10 mouse cellular contexts compared by ENCODE assay signal in the genomic region with DNA sequence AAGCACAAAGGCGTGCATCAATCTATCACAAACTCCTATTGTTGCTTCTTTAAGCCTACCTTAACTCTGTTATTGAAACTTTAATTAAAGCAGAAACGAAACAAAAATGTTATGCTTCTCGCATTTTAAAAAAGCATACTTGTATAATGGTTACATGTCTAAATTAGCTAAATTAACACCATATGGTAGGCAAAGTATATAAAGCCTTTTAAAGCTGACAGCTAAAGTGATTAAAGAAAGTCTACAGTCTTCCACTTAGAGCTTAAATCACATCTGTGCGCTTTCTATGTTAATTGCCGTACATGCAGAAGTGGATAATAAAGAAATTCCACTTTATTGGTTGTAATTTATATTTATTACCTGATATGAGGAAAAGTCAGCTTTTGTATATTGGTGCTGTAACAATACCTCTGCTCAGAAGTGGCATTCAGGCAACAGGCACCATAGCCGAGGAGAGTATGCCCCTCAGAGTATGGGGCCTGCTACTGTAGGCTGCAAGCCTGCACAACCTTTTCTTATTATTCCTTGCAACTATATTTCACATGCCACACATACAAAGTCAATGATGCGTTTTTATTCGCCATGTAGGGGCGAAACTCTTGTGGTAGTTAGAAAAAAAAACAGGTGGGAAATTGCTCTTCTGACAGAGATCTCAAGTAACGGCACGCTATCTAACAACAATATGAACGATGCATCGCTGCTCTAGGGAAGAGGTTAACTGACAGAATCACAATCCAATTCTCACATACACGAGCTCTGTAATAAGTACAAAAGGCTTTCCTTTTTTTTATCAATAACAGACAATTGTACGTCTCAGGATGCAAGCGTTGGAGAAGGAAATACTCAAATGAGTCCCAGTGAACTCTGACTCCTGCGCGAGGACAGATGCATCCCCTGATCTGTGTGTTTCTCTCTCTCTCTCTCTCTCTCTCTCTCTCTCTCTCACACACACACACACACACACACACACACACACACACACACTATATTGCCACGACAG. TPM values are rescaled to one million over a fixed set of nuclear protein-coding genes. Genes with fewer than 3 reads are reported as not detected.
DNase-seq lines count a peak whose midpoint lies in the region; ATAC-seq and TF ChIP-seq lines count a peak whose summit lies in the region.
"Had no signal": no experiment of that assay in that cellular context is flagged by ENCODE, and none has a peak within 500 bp of the region (broad histone marks: within the 10 kb centered on the region; RNA-seq: fewer than 3 reads in every experiment).

No protein-coding gene starts in this region.

- H3K9me3 ChIP-seq in heart, embryonic 13.5 days, result no peaks in the 10 kb centered on the region
- no peaks in the 10 kb centered on the region for H3K9me3 ChIP-seq in hindbrain, embryonic 10.5 days
- H3K9me3 ChIP-seq in midbrain, embryonic 16.5 days (replicated peaks; ENCODE audit: control insufficient read depth, low read length, poor library complexity, severe bottlenecking), result no peaks in the 10 kb centered on the region
- H3K9me3 ChIP-seq: liver, embryonic 12.5 days had no signal

- peaks cover 31% of the 10 kb centered on the region for H3K4me1 ChIP-seq in heart, embryonic 13.5 days
- peaks cover 73% of the 10 kb centered on the region for H3K4me1 ChIP-seq in hindbrain, embryonic 10.5 days (replicated peaks)
- peaks cover 17% of the 10 kb centered on the region for H3K4me1 ChIP-seq in midbrain, embryonic 16.5 days (ENCODE audit: control insufficient read depth, insufficient read depth, low read length)

- TF ChIP-seq POLR2A in brain, embryonic 14.5 days (IDR thresholded peaks at IDR 0.05; ENCODE audit: borderline replicate concordance, extremely low read depth, insufficient read depth, insufficient read length, poor library complexity, severe bottlenecking), result no peak

- peak overlapping the region; percentile 62 for H3K4me3 ChIP-seq in heart, embryonic 13.5 days
- H3K4me3 ChIP-seq in hindbrain, embryonic 10.5 days, result peak overlapping the region; percentile 79
- H3K4me3 ChIP-seq in midbrain, embryonic 16.5 days (ENCODE audit: low read depth, low read length), result peak overlapping the region; percentile 53

- ATAC-seq in heart, embryonic 13.5 days (ENCODE audit: extremely low read depth, insufficient number of reproducible peaks, low FRiP score, low TSS enrichment), result no peak
- ATAC-seq in midbrain, embryonic 16.5 days, result peak; percentile 68; the same call in 1 of the 2 replicates
- ATAC-seq: liver, embryonic 12.5 days had no signal

- TF ChIP-seq CTCF in brain, embryonic 14.5 days (IDR thresholded peaks at IDR 0.05; ENCODE audit: borderline replicate concordance, extremely low read depth, insufficient read depth, insufficient read length), result peak; percentile 52; the same call in 1 of the 2 replicates

- no peak for DNase-seq in heart, adult 8-10 months (ENCODE audit: low spot score)
- DNase-seq in brain, embryonic 14.5 days (ENCODE audit: low read depth), result peak; percentile 84
- peak; percentile 31 for DNase-seq in hindbrain, embryonic 10.5 days (ENCODE audit: low spot score)
- DNase-seq in layer of hippocampus, postnatal 25 days (ENCODE audit: extremely low spot score in 1 of 2, low spot score in 1 of 2), result no peak
- no peak for DNase-seq in cerebellum, postnatal 4 days (ENCODE audit: low spot score in 2 of 2)
- no peak for DNase-seq in adrenal gland, postnatal 4 days (ENCODE audit: low spot score in 2 of 2)
- DNase-seq: thymus, adult 2 months had no signal

- 35% methylated on average over 19 of the region's 19 CpGs for WGBS in heart, embryonic 13.5 days
- 19% methylated on average over 19 of the region's 19 CpGs for WGBS in hindbrain, embryonic 10.5 days
- 21% methylated on average over 19 of the region's 19 CpGs for WGBS in midbrain, embryonic 16.5 days

- H3K36me3 ChIP-seq in heart, embryonic 13.5 days, result no peaks in the 10 kb centered on the region
- H3K36me3 ChIP-seq in hindbrain, embryonic 10.5 days, result peaks cover 18% of the 10 kb centered on the region
- H3K36me3 ChIP-seq in midbrain, embryonic 16.5 days (ENCODE audit: control insufficient read depth, insufficient read depth, low read length), result no peaks in the 10 kb centered on the region
- H3K36me3 ChIP-seq: liver, embryonic 12.5 days had no signal

- peak overlapping the region; percentile 96 for H3K4me2 ChIP-seq in heart, embryonic 13.5 days
- peak overlapping the region; percentile 67 for H3K4me2 ChIP-seq in midbrain, embryonic 16.5 days (ENCODE audit: low read length)

- H3K27ac ChIP-seq in heart, embryonic 13.5 days (replicated peaks), result no peak overlapping the region
- peak overlapping the region; percentile 89 for H3K27ac ChIP-seq in hindbrain, embryonic 10.5 days
- peak overlapping the region; percentile 88 for H3K27ac ChIP-seq in midbrain, embryonic 16.5 days (ENCODE audit: low read length)
- H3K27ac ChIP-seq: liver, embryonic 12.5 days had no signal

- no peak overlapping the region for H3K9ac ChIP-seq in heart, embryonic 13.5 days
- H3K9ac ChIP-seq in midbrain, embryonic 16.5 days (ENCODE audit: low read depth, low read length), result peak overlapping the region; percentile 71
- H3K9ac ChIP-seq: liver, embryonic 12.5 days had no signal

- peaks cover 94% of the 10 kb centered on the region for H3K27me3 ChIP-seq in heart, embryonic 13.5 days (replicated peaks)
- peaks cover 93% of the 10 kb centered on the region for H3K27me3 ChIP-seq in hindbrain, embryonic 10.5 days (ENCODE audit: insufficient read depth, poor library complexity, severe bottlenecking)
- H3K27me3 ChIP-seq in midbrain, embryonic 16.5 days (ENCODE audit: control insufficient read depth, insufficient read depth, low read depth, low read length), result peaks cover 3% of the 10 kb centered on the region; the same call in 1 of the 2 replicates

RNA-seq across cellular contexts. Expression of a gene that starts 5.9 kb away (rescaled TPM):
- polyA plus RNA-seq in heart, embryonic 13.5 days (2015; fragmentation: Nextera tagmentation; extraction: Ambion mirVana), result 0.52 and 0.60 TPM in 2 replicates
- 1 to 10 TPM; 5.0 to 9.3 (median 7.6) TPM for total RNA-seq in heart, adult 8-10 months (2022)
- polyA plus RNA-seq in brain, embryonic 14.5 days (2012; rRNA removed), result 46.4 and 157 TPM in 2 replicates
- polyA plus RNA-seq in hindbrain, embryonic 10.5 days (2016; fragmentation: Nextera tagmentation; extraction: Ambion mirVana), result 5.7 and 7.4 TPM in 2 replicates
- 8.8 and 9.0 TPM in 2 replicates for polyA plus RNA-seq in midbrain, embryonic 16.5 days (2015; fragmentation: Nextera tagmentation; extraction: Ambion mirVana)
- total RNA-seq in layer of hippocampus, postnatal 25 days (2021), result under 1 TPM; 0.42 to 0.54 TPM
- 1 to 10 TPM; 8.7 to 9.7 TPM for total RNA-seq in adrenal gland, postnatal 4 days (2021)

Comparison
In these comparisons a context has a peak if more than half of its experiments do, and no peak if none do; other contexts are left out.
1. DNase-seq: peak in brain, embryonic 14.5 days (single experiment) and hindbrain, embryonic 10.5 days (single experiment); none in heart, adult 8-10 months (single experiment), layer of hippocampus, postnatal 25 days (0 of 2), cerebellum, postnatal 4 days (0 of 2) and adrenal gland, postnatal 4 days (0 of 2).
2. Peak in every context shown above with its lines, with median percentiles within 50 percentile points of each other: H3K4me3 ChIP-seq.